Mouse (Mus musculus) brain, adult 2 months (tissue): ENCODE measurements around the gene Bcl2l2.

Source experiments
- DNase-seq: peaks from one replicate; pipeline ENCODE4 v3.0.0; 2011; ENCODE audit warnings: low read depth, low spot score

Bcl2l2 gene

GRCm38 (mm10) chr14:54936831-54937160, 53.6 kb downstream of the Bcl2l2 start:
- DNase-seq: no peak

GRCm38 (mm10) chr14:54937361-54938182, 54.4 kb downstream of the Bcl2l2 start:
- DNase-seq: no peak
